Mouse (Mus musculus) MEL (cell line): ENCODE measurements at regions not wholly inside any gene's neighbourhood (a gene's known extent, or its start where the extent isn't known, plus 50 kb on each side); places are given as distances from the start of the nearest gene placed in this dataset.

Source experiments
- BHLHE40 ChIP-seq: IDR thresholded peaks from 2 replicates; pipeline ENCODE4 v1.6.1; 2012; ENCODE audit warnings: low read depth, mild to moderate bottlenecking, inconsistent platforms, low read length, improper control_type of control experiment, borderline replicate concordance
- CTCF ChIP-seq, 3 experiments: IDR thresholded peaks in 2 of 3; conservative IDR thresholded peaks in 1 of 3; 2 replicates each; pipeline ENCODE4 v1.5.1; 2011 to 2012; ENCODE audit warnings: low read length in 3 of 3, low read depth in 2 of 3, mild to moderate bottlenecking in 2 of 3, improper control_type of control experiment in 1 of 3, inconsistent platforms in 1 of 3, mixed read lengths in 1 of 3, moderate library complexity in 1 of 3; ENCODE audit not compliant: control insufficient read depth in 1 of 3, insufficient read depth in 1 of 3, poor library complexity in 1 of 3, severe bottlenecking in 1 of 3
- E2F4 ChIP-seq: IDR thresholded peaks from 2 replicates; pipeline ENCODE4 v1.6.1; 2011; ENCODE audit warnings: low read depth, low read length, improper control_type of control experiment, borderline replicate concordance
- EP300 ChIP-seq, 2 experiments: IDR thresholded peaks; 2 replicates each; pipeline ENCODE4 v1.6.1; 2011; ENCODE audit warnings: improper control_type of control experiment in 2 of 2, low read length in 2 of 2, low read depth in 1 of 2, mild to moderate bottlenecking in 1 of 2
- GATA1 ChIP-seq: IDR thresholded peaks from 2 replicates; pipeline ENCODE4 v1.6.1; 2011; ENCODE audit warnings: low read depth, low read length, improper control_type of control experiment
- MAX ChIP-seq: IDR thresholded peaks from 2 replicates; pipeline ENCODE4 v1.6.1; 2011; ENCODE audit warnings: low read length, improper control_type of control experiment
- MXI1 ChIP-seq: IDR thresholded peaks from 2 replicates; pipeline ENCODE4 v1.6.1; 2011; ENCODE audit warnings: mild to moderate bottlenecking, low read depth, low read length, improper control_type of control experiment
- MYC ChIP-seq: IDR thresholded peaks from 2 replicates; pipeline ENCODE4 v1.6.1; 2011; ENCODE audit warnings: low read depth, mild to moderate bottlenecking, low read length, improper control_type of control experiment, moderate library complexity
- NRF1 ChIP-seq: IDR thresholded peaks from 2 replicates; pipeline ENCODE4 v1.6.1; 2014; ENCODE audit warnings: low read depth, mild to moderate bottlenecking, inconsistent platforms, low read length, improper control_type of control experiment, moderate library complexity; ENCODE audit not compliant: poor library complexity, insufficient read depth, severe bottlenecking
- POLR2A ChIP-seq, 2 experiments: IDR thresholded peaks; 2 replicates each; pipeline ENCODE4 v1.6.1; 2011 to 2012; ENCODE audit warnings: low read length in 2 of 2, mild to moderate bottlenecking in 2 of 2, control low read depth in 1 of 2, improper control_type of control experiment in 1 of 2, low read depth in 1 of 2, moderate library complexity in 1 of 2; ENCODE audit not compliant: control insufficient read depth in 1 of 2, insufficient read depth in 1 of 2, poor library complexity in 1 of 2
- TCF12 ChIP-seq: IDR thresholded peaks from 2 replicates; pipeline ENCODE4 v1.6.1; 2014; ENCODE audit warnings: low read depth, mild to moderate bottlenecking, inconsistent platforms, low read length, improper control_type of control experiment, moderate library complexity
- ZC3H11A ChIP-seq: IDR thresholded peaks from 2 replicates; pipeline ENCODE4 v1.6.1; 2012; ENCODE audit warnings: low read depth, mild to moderate bottlenecking, inconsistent platforms, low read length, improper control_type of control experiment
- ZKSCAN1 ChIP-seq: IDR thresholded peaks from 2 replicates; pipeline ENCODE4 v1.6.1; 2012; ENCODE audit warnings: low read depth, mild to moderate bottlenecking, inconsistent platforms, low read length, improper control_type of control experiment, moderate library complexity
- ZMIZ1 ChIP-seq: IDR thresholded peaks from 2 replicates; pipeline ENCODE4 v1.6.1; 2012; ENCODE audit warnings: low read depth, mild to moderate bottlenecking, inconsistent platforms, low read length, improper control_type of control experiment, moderate library complexity

GRCm38 (mm10) chr16:29782441-29782840 lies 203.3 kb downstream of the Opa1 start:
- TF ChIP-seq MAX (no peak), POLR2A (IDR thresholded peaks at IDR 0.05; ENCODE audit: control insufficient read depth in 1 of 2, insufficient read depth in 1 of 2, low read depth in 1 of 2, low read length in 2 of 2, poor library complexity in 1 of 2) (no peak), GATA1 (no peak), EP300 (IDR thresholded peaks at IDR 0.05; ENCODE audit: low read depth in 1 of 2, low read length in 2 of 2) (no peak), E2F4 (no peak), TCF12 (no peak), ZMIZ1 (no peak), CTCF (IDR thresholded peaks at IDR 0.05 in 2 of 3, conservative IDR thresholded peaks at IDR 0.05 in 1 of 3; ENCODE audit: control insufficient read depth in 1 of 3, insufficient read depth in 1 of 3, low read depth in 2 of 3, low read length in 3 of 3, poor library complexity in 1 of 3, severe bottlenecking in 1 of 3) (no peak), BHLHE40 (no peak), ZC3H11A (no peak), MXI1 (no peak), ZKSCAN1 (no peak), MYC (no peak), NRF1 (no peak)
